Mouse (Mus musculus) ovary, adult 2 months (tissue): ENCODE measurements around the gene Olfr458. TPM values are rescaled to one million over a fixed set of nuclear protein-coding genes. Genes with fewer than 3 reads are reported as not detected.

Experiments used
- polyA plus RNA-seq: library from polyadenylated mRNA; depleted of rRNA; stranded (reverse); fragments of >200 nt; gene quantifications from 2 replicates; pipeline ENCODE4 v1.2.3, GENCODE M21; 2012; rRNA removed

Gene Olfr458
- polyA plus RNA-seq: not detected in 2 replicates

DNA sequence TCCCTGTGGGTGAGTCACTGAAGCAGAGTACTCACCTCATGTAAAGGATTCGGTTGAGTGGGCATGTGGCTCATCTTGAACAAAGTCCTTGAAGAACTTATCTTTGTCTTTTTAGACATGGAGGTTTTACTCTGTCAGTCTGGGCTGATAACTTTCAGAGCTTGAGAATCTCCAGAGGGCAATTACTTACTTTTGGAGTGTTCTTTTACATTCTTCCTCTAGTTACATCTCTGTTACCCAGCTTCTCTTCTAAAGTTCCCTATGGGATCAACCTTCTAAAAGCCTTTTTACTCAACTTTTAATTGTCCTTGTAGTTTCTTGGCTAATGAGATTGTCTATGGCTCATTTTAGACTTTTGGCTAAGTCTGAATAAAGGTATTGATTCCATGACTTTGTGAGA is at the start of gene Olfr458:
Olfr458 (minus strand) TSS at position 101 of the 400 bp plus-strand sequence.

DNA sequence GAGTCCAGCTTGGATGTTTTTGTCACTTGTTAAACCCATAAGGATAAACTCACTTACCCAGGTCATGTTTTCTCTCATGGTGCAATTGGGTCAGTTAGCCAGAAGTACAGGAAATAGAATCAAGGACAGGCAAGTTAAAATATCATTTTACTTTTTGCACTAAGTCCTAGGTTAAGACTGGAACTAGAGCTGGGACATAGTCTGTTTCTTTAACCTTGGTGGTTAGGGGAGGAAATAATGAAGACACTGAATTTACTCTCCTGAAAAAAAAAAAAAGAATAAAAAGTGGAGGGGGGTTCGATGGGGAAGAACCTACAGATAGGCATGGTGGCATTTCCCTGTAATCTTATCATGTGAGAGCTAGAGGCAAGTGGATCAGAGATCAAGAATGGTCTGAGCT is 22.1 kb upstream of the Olfr458 start, which contains the start of gene Olfr456:
Olfr456 (minus strand) TSS at position 101 of the 400 bp plus-strand sequence.

DNA sequence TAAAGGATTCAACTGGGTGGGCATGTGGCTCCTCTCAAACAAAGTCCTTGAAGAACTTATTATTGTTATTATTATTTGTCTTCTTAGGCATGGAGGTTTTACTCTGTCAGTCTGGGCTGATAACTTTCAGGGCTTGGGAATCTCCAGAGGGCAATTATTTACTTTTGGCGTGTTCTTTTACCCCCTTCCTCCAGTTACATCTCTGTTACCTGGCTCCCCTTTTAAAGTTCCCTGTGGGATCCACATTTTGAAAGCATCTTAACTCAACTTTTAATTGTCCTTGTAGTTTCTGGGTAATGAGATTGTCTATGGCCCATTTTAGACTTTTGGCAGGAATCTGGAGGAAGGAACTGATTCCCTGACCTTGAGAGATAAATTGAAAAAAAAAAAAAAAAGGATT is 11.2 kb upstream of the Olfr458 start, which contains the start of gene Olfr457:
Olfr457 (minus strand) TSS at position 101 of the 400 bp plus-strand sequence.

DNA sequence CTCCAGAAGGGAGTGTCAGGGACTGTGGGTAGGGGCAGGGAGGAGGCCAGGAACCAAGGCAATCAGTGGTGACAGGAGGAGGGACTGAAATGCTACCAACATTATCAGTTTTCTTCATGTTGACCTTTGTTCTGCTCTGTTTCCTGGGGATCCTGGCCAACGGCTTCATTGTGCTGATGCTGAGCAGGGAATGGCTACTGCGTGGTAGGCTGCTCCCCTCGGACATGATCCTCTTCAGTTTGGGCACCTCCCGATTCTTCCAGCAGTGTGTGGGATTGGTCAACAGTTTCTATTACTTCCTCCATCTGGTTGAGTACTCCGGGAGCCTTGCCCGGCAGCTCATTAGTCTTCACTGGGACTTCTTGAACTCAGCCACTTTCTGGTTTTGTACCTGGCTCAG is 30.6 kb downstream of the Olfr458 start, which contains the start of gene Tas2r126:
Tas2r126 (plus strand) TSS at position 90 of the 400 bp plus-strand sequence.

Other genes with a start within 250 kb of the Olfr458 start
- not detected in 2 replicates for gene Tas2r144, start 249.9 kb downstream of the Olfr458 start, polyA plus RNA-seq
- gene Gstk1, start 219.3 kb downstream of the Olfr458 start, polyA plus RNA-seq: 11.7 and 18.3 TPM in 2 replicates
- gene Tmem139, start 203.2 kb downstream of the Olfr458 start, polyA plus RNA-seq: 1.6 and 1.7 TPM in 2 replicates
- gene Casp2, start 200.2 kb downstream of the Olfr458 start, polyA plus RNA-seq: 36.2 and 40.9 TPM in 2 replicates
- 0.23 and 0.29 TPM in 2 replicates for gene Clcn1, start 178.5 kb downstream of the Olfr458 start, polyA plus RNA-seq
- gene Fam131b, start 140.6 kb downstream of the Olfr458 start, polyA plus RNA-seq: 0.63 and 0.67 TPM in 2 replicates
- 300 and 324 TPM in 2 replicates for gene Zyx, start 115.6 kb downstream of the Olfr458 start, polyA plus RNA-seq
- gene Epha1, start 91.9 kb downstream of the Olfr458 start, polyA plus RNA-seq: 5.2 and 5.5 TPM in 2 replicates
- 0.33 TPM in 1 of 2 replicates, not detected in the other for gene Tas2r143, start 65.0 kb downstream of the Olfr458 start, polyA plus RNA-seq
- gene Tas2r135, start 59.8 kb downstream of the Olfr458 start, polyA plus RNA-seq: not detected in 2 replicates
- gene Tas2r126, start 30.7 kb downstream of the Olfr458 start, polyA plus RNA-seq: not detected in 2 replicates
- not detected in 2 replicates for gene Olfr457, start 11.1 kb upstream of the Olfr458 start, polyA plus RNA-seq
- not detected in 2 replicates for gene Olfr456, start 22.0 kb upstream of the Olfr458 start, polyA plus RNA-seq
- gene Olfr455, start 82.4 kb upstream of the Olfr458 start, polyA plus RNA-seq: not detected in 2 replicates
- gene Tcaf3, start 132.5 kb upstream of the Olfr458 start, polyA plus RNA-seq: not detected in 2 replicates
- gene Tcaf2, start 180.1 kb upstream of the Olfr458 start, polyA plus RNA-seq: 3.1 and 3.4 TPM in 2 replicates
- gene Tcaf1, start 244.9 kb upstream of the Olfr458 start, polyA plus RNA-seq: 84.3 and 86.2 TPM in 2 replicates